Mouse (Mus musculus) neural tube, embryonic 13.5 days (tissue): ENCODE results near the gene Car5a. TPM values are rescaled to one million over a fixed set of nuclear protein-coding genes. Genes with fewer than 3 reads are reported as not detected.
A peak's percentile ranks its signal among the peaks of the same experiment; 100 is the strongest.

Source experiments
- ATAC-seq: fragments of 200-750 bp; cut with Nextera tagmentation; 2 replicates; pipeline ENCODE4 v1.8.0; 2017; ENCODE audit warnings: low read depth, mild to moderate bottlenecking, moderate TSS enrichment, moderate library complexity
- H3K27ac ChIP-seq: fragments of 300-500 bp; sonication (generic); replicated peaks from 2 replicates; pipeline ENCODE4 v1.5.1; 2015; ENCODE audit warnings: moderate library complexity, mild to moderate bottlenecking, inconsistent platforms
- H3K27me3 ChIP-seq: fragments of 300-500 bp; sonication (generic); 2 replicates; pipeline ENCODE4 v1.6.1; 2015; ENCODE audit warnings: mild to moderate bottlenecking, inconsistent platforms
- H3K36me3 ChIP-seq: fragments of 300-500 bp; sonication (generic); 2 replicates; pipeline ENCODE4 v1.6.1; 2015; ENCODE audit warnings: mild to moderate bottlenecking, inconsistent platforms
- H3K4me1 ChIP-seq: fragments of 300-500 bp; sonication (generic); replicated peaks from 2 replicates; pipeline ENCODE4 v1.6.1; 2015; ENCODE audit warnings: inconsistent platforms
- H3K4me2 ChIP-seq: fragments of 300-500 bp; sonication (generic); 2 replicates; pipeline ENCODE4 v1.6.1; 2015; ENCODE audit warnings: inconsistent platforms, mild to moderate bottlenecking, moderate library complexity
- H3K4me3 ChIP-seq: fragments of 300-500 bp; sonication (generic); 2 replicates; pipeline ENCODE4 v1.5.1; 2015; ENCODE audit warnings: mild to moderate bottlenecking, inconsistent platforms
- H3K9ac ChIP-seq: fragments of 300-500 bp; sonication (generic); 2 replicates; pipeline ENCODE4 v1.6.1; 2015; ENCODE audit warnings: moderate library complexity, mild to moderate bottlenecking, inconsistent platforms
- H3K9me3 ChIP-seq: fragments of 300-500 bp; sonication (generic); 2 replicates; pipeline ENCODE4 v1.6.1; 2016; ENCODE audit warnings: inconsistent platforms
- WGBS: fragments of 180-500 bp; shearing (Covaris S2); methylation state at CpG from one replicate; pipeline ENCODE4 v1.1.7; 2015; 5-methylcytosine and 5-hydroxymethylcytosine counted together
- polyA plus RNA-seq: library from polyadenylated mRNA; unstranded; fragments of >200 nt; fragmentation: Nextera tagmentation; extraction: Ambion mirVana; gene quantifications from 2 replicates; pipeline ENCODE4 v1.2.1, GENCODE M21; 2015

Car5a gene
- polyA plus RNA-seq, 1 experiment from 2014 or later: 0.31 TPM

- Histone ChIP-seq H3K27ac (no peak overlapping the region), H3K9ac (no peak overlapping the region), H3K36me3 (no peaks in the 10 kb centered on the region), H3K4me1 (peaks cover 26% of the 10 kb centered on the region), H3K4me3 (no peak overlapping the region), H3K27me3 (peaks cover 11% of the 10 kb centered on the region), H3K4me2 (no peak overlapping the region), H3K9me3 (no peaks in the 10 kb centered on the region)
- ATAC-seq: no peak
- WGBS: 7% methylated on average over 6 of the region's 6 CpGs
These were observed 35.0 kb downstream of the Car5a start for GRCm38 (mm10) chr8:121909663-121910062.

GRCm38 (mm10) chr8:121909148-121909541, 35.6 kb downstream of the Car5a start:
- WGBS: 81% methylated on average over 8 of the region's 8 CpGs
- Histone ChIP-seq H3K4me2 (no peak overlapping the region), H3K36me3 (no peaks in the 10 kb centered on the region), H3K9me3 (no peaks in the 10 kb centered on the region), H3K27me3 (peaks cover 11% of the 10 kb centered on the region), H3K4me1 (peaks cover 32% of the 10 kb centered on the region), H3K9ac (no peak overlapping the region), H3K27ac (no peak overlapping the region), H3K4me3 (no peak overlapping the region)
- ATAC-seq: no peak

- ATAC-seq: no peak
- no peak overlapping the region for H3K27ac ChIP-seq
- peak overlapping the region; percentile 52; the same call in 1 of the 2 replicates for H3K9ac ChIP-seq
- H3K27me3 ChIP-seq: peaks cover 11% of the 10 kb centered on the region
- peaks cover 32% of the 10 kb centered on the region for H3K4me1 ChIP-seq
- peak overlapping the region; percentile 78; the same call in 1 of the 2 replicates for H3K4me3 ChIP-seq
- H3K4me2 ChIP-seq: peak overlapping the region; percentile 92
- no peaks in the 10 kb centered on the region for H3K9me3 ChIP-seq
- H3K36me3 ChIP-seq: no peaks in the 10 kb centered on the region
- 63% methylated on average over 8 of the region's 8 CpGs for WGBS
These were observed 36.1 kb downstream of the Car5a start for GRCm38 (mm10) chr8:121908378-121909147.

- no peaks in the 10 kb centered on the region for H3K9me3 ChIP-seq
- no peaks in the 10 kb centered on the region for H3K36me3 ChIP-seq
- peak within 1 kb of the TSS; percentile 92 for H3K4me2 ChIP-seq
- WGBS: under 1% methylated on average over 59 of the region's 61 CpGs
- peak within 1 kb of the TSS; percentile 78 for H3K9ac ChIP-seq
- H3K27ac ChIP-seq: peak within 1 kb of the TSS; percentile 70
- peaks cover 11% of the 10 kb centered on the region for H3K27me3 ChIP-seq
- H3K4me3 ChIP-seq: peak within 1 kb of the TSS; percentile 78
- ATAC-seq: peak; percentile 93
- H3K4me1 ChIP-seq: peaks cover 32% of the 10 kb centered on the region
These were observed 37.0 kb downstream of the Car5a start, which contains the start of gene Slc7a5 for GRCm38 (mm10) chr8:121907587-121908248. Gene Slc7a5, minus strand, starts transcription at chr8:121907694.

GRCm38 (mm10) chr8:121906542-121907512, 37.9 kb downstream of the Car5a start:
- Histone ChIP-seq H3K4me1 (peaks cover 38% of the 10 kb centered on the region), H3K36me3 (no peaks in the 10 kb centered on the region), H3K9me3 (no peaks in the 10 kb centered on the region), H3K9ac (peak overlapping the region; percentile 78), H3K27ac (peak overlapping the region; percentile 70), H3K4me3 (peak overlapping the region; percentile 78), H3K27me3 (peaks cover 11% of the 10 kb centered on the region), H3K4me2 (peak overlapping the region; percentile 92)
- ATAC-seq: peak; percentile 74
- WGBS: under 1% methylated on average over 67 of the region's 72 CpGs

GRCm38 (mm10) chr8:121905864-121906263, 38.8 kb downstream of the Car5a start:
- Histone ChIP-seq H3K36me3 (no peaks in the 10 kb centered on the region), H3K4me1 (peaks cover 43% of the 10 kb centered on the region), H3K4me3 (peak overlapping the region; percentile 78), H3K4me2 (peak overlapping the region; percentile 92), H3K27me3 (peaks cover 11% of the 10 kb centered on the region), H3K9me3 (no peaks in the 10 kb centered on the region), H3K9ac (peak overlapping the region; percentile 78), H3K27ac (no peak overlapping the region)
- no peak for ATAC-seq
- WGBS: 32% methylated on average over 5 of the region's 5 CpGs

GRCm38 (mm10) chr8:121905420-121905819, 39.3 kb downstream of the Car5a start:
- no peak overlapping the region for H3K27ac ChIP-seq
- peaks cover 43% of the 10 kb centered on the region for H3K4me1 ChIP-seq
- no peaks in the 10 kb centered on the region for H3K9me3 ChIP-seq
- no peaks in the 10 kb centered on the region for H3K36me3 ChIP-seq
- WGBS: 61% methylated on average over 1 of the region's 1 CpGs
- H3K9ac ChIP-seq: peak overlapping the region; percentile 78
- H3K4me3 ChIP-seq: peak overlapping the region; percentile 78
- no peak for ATAC-seq
- peaks cover 11% of the 10 kb centered on the region for H3K27me3 ChIP-seq
- peak overlapping the region; percentile 92 for H3K4me2 ChIP-seq

GRCm38 (mm10) chr8:121904999-121905398, 39.7 kb downstream of the Car5a start:
- peak overlapping the region; percentile 78 for H3K4me3 ChIP-seq
- no peak overlapping the region for H3K27ac ChIP-seq
- no peak for ATAC-seq
- peaks cover 11% of the 10 kb centered on the region for H3K27me3 ChIP-seq
- peak overlapping the region; percentile 92 for H3K4me2 ChIP-seq
- no peaks in the 10 kb centered on the region for H3K9me3 ChIP-seq
- peak overlapping the region; percentile 78 for H3K9ac ChIP-seq
- peaks cover 43% of the 10 kb centered on the region for H3K4me1 ChIP-seq
- H3K36me3 ChIP-seq: no peaks in the 10 kb centered on the region
- 82% methylated on average over 9 of the region's 9 CpGs for WGBS

GRCm38 (mm10) chr8:121903977-121904376, 40.7 kb downstream of the Car5a start:
- Histone ChIP-seq H3K4me3 (peak overlapping the region; percentile 78), H3K36me3 (no peaks in the 10 kb centered on the region), H3K27ac (no peak overlapping the region), H3K9ac (peak overlapping the region; percentile 78), H3K9me3 (no peaks in the 10 kb centered on the region), H3K27me3 (peaks cover 7% of the 10 kb centered on the region), H3K4me2 (peak overlapping the region; percentile 92), H3K4me1 (peaks cover 52% of the 10 kb centered on the region)
- no peak for ATAC-seq
- WGBS: 69% methylated on average over 6 of the region's 6 CpGs

GRCm38 (mm10) chr8:121901498-121902236, 43.0 kb downstream of the Car5a start:
- no peaks in the 10 kb centered on the region for H3K36me3 ChIP-seq
- no peaks in the 10 kb centered on the region for H3K27me3 ChIP-seq
- peak overlapping the region; percentile 8; the same call in 1 of the 2 replicates for H3K4me3 ChIP-seq
- peak overlapping the region; percentile 30 for H3K4me2 ChIP-seq
- peaks cover 69% of the 10 kb centered on the region for H3K4me1 ChIP-seq
- ATAC-seq: no peak
- WGBS: 49% methylated on average over 8 of the region's 8 CpGs
- H3K9ac ChIP-seq: peak overlapping the region; percentile 52
- H3K27ac ChIP-seq: 0 out of 2 replicates have a peak overlapping the region, but pooled peaks have one; percentile 11
- no peaks in the 10 kb centered on the region for H3K9me3 ChIP-seq
